Mouse (Mus musculus): ENCODE measurements around the gene Bahcc1.

The Bahcc1 gene

GRCm38 (mm10) chr11:120320156-120320555 lies 87.4 kb downstream of the Bahcc1 start:
- no peak for DNase-seq

- DNase-seq, result no peak
These were observed 102.8 kb downstream of the Bahcc1 start for GRCm38 (mm10) chr11:120335431-120336021.

- no peak for DNase-seq
These were observed 104.7 kb downstream of the Bahcc1 start for GRCm38 (mm10) chr11:120337447-120337846.

GRCm38 (mm10) chr11:120338786-120339185 lies 106.0 kb downstream of the Bahcc1 start:
- no peak for DNase-seq

GRCm38 (mm10) chr11:120339978-120340513 lies 107.3 kb downstream of the Bahcc1 start:
- peak; percentile 75 for DNase-seq

GRCm38 (mm10) chr11:120341661-120342060 lies 108.9 kb downstream of the Bahcc1 start:
- no peak for DNase-seq

Data from kidney, adult 18-20 months (tissue).